Mouse (Mus musculus): Measurements from ENCODE around the gene Cacnb2. TPM values are rescaled to one million over a fixed set of nuclear protein-coding genes. Genes with fewer than 3 reads are reported as not detected.

Cacnb2 gene
- total RNA-seq, 2 experiments from 2014 or later: 0.26 to 0.32 TPM

GRCm38 (mm10) chr2:14873116-14873515 lies 270.2 kb downstream of the Cacnb2 start:
- no peak for DNase-seq

DNA sequence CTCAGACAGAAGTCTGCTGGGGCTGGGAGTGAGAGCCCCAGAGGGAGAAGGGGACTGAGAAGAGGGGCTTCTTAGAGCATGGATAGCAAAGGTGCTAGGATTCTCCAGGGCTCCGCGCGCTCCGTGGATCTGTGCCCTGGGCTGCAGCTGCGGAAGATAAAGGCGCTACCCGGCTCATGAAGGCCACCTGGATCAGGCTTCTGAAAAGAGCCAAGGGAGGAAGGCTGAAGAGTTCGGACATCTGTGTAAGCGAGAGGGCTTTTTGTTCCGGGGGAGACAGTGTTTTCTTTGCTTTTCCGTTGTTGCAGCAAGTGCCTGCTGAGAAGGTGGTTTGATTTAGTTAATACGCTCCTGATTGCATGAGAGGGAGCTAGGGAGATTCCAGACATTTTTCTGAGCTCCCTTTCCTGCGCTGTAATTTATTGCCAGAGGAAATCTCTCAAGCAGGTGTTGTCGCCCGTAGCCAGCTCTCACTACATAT lies 270.9 kb downstream of the Cacnb2 start:
- no peak for DNase-seq

DNA sequence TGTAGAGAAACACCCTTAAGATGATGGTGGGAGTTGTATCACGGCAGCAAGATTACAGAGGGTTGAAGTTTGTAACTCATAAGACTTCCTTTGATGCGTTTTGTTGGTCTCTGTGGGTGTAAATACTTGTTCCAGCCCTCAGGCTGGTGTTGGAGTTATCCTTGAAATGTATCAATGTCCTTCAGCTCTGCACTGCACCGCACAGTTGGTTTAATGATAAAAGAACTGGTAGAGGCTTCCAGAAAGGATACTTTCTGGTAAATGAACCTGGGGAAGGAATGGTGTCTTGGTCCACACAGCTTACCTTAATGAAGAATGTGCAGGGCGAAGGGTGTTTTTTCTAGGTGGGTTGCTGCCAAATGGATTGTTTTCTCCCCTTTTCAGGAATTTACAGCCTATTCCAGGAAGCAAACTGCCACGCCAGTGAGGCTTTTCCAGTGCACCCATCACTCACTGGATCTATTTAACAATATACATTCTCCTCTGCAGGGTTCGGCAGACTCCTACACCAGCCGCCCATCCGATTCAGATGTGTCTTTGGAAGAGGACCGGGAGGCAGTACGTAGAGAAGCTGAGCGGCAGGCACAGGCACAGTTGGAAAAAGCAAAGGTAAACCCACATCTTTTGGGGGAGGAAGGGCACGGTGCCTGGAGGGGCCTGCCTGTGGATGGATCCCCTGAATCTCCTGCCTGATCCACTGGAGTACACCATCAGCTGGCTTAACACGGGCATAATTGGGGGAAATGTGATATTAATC lies 271.6 kb downstream of the Cacnb2 start:
- DNase-seq: no peak

- DNase-seq: no peak
Measured at GRCm38 (mm10) chr2:14875121-14875520, 272.2 kb downstream of the Cacnb2 start.

DNA sequence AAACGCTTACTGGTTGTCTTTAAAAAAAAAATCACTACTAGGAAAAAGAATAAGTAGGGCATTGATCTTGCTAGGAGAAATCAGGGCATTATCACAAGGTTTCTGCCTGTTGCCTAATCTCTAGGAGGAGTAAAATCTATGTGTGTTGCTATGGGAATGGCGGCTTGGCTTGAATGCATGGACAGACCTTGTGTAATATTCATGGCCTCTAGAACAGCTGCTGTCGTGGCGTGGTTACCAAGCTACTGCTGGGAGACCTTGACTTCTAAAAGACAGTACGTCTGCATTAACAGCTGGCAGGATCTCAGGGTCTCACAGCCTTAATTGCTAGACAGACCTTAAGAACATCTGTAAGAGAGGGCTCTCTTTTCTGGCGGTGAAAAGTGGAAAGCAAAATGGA lies 272.7 kb downstream of the Cacnb2 start:
- no peak for DNase-seq

DNA sequence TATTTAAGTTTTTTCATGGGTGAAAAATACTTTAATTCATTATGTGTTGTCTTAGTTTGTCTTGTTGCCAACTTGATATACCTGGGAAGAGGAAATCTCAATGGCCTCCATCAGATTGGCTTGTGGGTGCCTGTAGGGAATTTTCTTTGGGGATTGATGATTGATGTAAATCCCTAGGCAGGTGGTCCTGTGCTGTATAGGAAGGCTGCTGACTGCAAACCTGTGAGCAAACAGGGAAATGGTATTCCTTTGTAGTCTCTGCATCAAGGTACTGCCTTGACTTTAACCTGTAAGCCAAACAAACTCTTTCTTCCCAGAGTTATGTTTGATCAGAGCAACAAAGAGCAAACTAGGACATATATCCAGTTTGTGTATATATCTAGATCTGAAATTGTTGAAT lies 276.1 kb downstream of the Cacnb2 start:
- DNase-seq: no peak

DNA sequence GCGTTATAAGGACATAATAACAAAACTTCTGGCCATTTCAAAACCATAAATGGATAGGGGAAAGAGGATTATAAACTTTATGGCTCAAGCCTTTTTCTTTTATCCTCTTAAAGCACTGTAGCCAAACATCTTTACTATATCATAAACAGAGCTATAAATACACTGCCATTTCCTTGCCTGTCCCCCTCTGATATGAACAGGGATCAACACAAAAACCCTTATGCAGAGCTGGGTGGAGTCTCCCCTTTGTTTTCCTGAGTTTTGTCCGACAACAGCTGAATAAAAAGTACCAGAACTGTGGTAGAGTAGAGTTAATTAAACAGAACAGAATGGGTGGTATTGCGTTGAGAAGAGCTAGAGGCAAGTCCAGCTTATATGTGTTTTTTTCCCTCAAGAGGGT lies 280.6 kb downstream of the Cacnb2 start:
- no peak for DNase-seq

- no peak for DNase-seq
Measured at GRCm38 (mm10) chr2:14888406-14889195, 285.7 kb downstream of the Cacnb2 start.

DNA sequence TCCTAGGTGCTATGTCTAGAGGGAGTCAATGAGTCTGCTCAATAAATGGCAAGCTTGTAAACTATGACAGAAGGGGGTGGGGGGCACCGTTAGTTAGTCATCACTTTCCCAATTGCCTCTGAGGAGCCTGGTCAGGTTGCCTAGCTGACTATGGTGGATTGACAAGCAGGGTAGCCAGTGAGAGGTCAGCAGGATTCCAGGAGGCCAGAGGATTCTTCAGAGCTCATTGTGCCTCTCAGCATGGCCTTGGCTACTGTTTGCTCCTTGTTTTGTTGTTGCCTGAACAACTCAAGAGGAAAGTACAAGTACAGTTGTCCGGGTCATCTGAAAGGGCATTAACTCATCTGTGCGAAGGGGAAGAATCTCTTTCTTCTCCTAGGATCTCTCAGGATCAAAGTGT lies 300.9 kb downstream of the Cacnb2 start:
- DNase-seq: no peak

- no peak for DNase-seq
Measured at GRCm38 (mm10) chr2:14904865-14905264, 302.0 kb downstream of the Cacnb2 start.

DNA sequence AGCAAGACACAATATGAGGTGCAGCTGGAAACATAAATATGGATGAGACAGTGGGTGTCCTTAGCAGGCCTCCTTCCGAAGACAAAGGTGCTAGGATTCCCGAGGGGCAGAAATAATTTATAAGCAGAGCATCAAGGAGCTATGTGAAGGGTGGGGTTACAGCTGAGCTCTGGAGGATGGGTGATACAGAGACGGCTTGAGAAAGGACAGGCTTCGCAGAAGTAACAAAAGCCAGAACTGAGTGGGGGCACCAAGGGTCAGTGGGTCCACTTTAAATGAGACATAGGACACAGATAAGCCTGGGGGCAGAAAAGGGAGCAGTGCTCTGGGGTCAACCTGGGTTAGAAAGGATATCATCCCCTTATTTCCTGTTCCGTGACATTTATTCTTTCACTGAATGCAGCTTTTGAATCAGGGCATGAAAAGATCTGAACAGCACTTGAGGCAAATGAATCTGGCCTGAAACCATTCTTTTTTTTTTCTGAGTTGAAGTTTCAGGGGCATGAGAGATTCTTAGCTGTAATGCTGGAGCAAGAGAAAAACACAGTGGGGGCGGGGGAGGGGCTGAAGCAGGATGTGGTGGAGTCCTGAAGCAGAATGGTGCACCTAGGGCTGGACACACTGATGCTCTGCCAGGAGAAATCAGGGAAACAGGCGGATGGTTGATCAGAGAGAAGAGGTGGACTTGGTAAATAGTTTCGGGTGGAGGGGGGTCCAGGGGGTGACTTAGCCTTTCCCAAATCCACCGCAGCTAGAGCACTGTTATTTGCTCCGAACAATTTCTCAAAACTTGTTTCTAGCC lies 304.4 kb downstream of the Cacnb2 start:
- DNase-seq: no peak

DNA sequence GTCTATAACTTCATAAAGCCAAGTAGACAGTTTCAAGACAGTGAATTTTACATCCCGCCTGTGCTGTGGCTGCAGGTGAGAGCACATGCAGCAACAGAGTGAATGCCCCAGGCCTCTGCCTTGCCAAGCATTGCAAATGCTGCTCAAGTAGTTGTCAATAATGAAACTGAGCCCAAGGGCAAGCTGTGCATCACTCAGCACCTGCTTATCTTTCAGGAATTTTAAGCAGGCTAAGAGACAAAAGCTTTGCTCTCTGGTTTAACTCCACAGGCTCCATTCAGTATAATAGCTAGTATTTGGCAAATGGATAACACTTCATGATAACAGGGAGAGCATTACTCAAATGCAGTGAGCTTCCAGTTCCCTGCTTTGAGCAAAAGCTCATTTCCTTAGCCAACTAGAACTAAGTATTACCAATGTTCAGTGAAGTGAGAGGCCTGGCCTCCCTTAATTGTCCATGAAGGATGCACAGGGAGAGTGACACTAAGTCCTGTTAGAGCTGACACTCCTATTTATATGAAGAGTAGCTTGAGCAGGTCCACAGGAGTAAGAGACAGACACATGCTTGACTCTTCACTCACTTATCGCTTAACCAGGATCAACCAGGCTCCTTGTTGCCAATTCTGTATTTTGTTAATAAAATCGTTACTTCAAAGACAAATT lies 314.8 kb downstream of the Cacnb2 start:
- no peak for DNase-seq

DNA sequence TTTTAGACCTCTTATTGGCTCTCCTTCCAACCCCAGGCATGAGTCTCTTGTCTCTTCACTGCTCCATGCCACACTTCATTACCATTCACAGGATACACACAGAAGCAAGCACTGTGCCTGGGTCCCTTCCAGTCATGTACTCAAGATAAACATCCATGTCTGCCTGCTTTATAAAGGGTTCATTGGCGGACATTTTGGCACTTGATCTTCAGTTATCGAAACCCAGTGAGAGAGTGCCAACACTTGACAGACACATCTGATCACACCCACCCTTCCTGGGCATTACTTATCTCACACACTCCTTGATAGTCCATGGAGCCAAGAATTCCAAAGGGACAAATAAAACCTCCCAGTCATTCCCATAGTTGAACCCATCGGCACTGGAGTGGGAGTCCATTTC lies 327.0 kb downstream of the Cacnb2 start:
- no peak for DNase-seq

GRCm38 (mm10) chr2:14931968-14932367 lies 329.1 kb downstream of the Cacnb2 start:
- no peak for DNase-seq

- DNase-seq: no peak
Measured at GRCm38 (mm10) chr2:14936492-14936891, 333.6 kb downstream of the Cacnb2 start.

GRCm38 (mm10) chr2:14942261-14942660 lies 339.4 kb downstream of the Cacnb2 start:
- DNase-seq: no peak

- DNase-seq: no peak
Measured at GRCm38 (mm10) chr2:14943691-14944357, 340.9 kb downstream of the Cacnb2 start.

DNA sequence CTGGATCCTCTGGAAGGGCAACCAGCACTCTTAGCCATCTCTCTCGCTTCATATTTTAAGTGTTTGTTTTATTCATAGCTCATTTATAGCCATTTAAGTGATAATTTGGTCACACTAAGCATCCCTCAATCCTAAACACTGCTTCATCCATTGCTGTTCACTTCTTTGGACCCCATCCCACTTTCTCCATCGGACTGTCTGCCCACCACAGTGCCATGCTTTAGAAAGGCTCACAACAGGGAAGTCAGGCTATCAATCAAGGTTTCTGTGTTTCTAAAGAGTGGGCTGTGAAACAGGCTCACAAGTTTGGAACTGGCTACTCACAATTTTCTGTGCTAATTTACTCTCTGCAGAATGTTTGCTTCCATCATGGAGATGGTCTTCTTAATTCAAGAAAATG lies 350.2 kb downstream of the Cacnb2 start:
- DNase-seq: no peak

DNA sequence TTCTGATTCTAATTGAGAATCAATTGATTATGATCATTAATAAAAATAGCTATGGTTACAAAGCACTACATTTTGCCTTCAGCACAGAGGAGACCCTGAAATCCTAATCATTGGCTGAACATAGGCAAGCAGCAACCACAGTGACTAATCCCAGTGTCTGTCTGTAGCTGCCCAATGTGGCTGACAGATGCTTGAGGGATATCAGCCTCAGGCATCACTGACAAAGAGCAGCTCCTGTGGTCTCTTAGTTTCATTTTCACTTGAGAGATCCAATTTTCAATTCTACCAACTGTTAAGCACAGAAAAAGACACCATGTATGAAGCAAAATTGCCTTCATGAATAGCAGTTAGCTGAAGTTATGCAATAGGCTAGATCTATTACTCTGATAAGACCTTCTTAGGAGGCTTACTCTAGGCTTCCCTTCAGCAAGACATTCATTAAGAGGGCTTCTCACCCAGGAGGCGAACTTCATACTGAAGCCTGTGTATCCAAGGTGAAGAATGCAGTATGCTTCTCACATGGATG lies 358.1 kb downstream of the Cacnb2 start:
- DNase-seq: no peak

DNA sequence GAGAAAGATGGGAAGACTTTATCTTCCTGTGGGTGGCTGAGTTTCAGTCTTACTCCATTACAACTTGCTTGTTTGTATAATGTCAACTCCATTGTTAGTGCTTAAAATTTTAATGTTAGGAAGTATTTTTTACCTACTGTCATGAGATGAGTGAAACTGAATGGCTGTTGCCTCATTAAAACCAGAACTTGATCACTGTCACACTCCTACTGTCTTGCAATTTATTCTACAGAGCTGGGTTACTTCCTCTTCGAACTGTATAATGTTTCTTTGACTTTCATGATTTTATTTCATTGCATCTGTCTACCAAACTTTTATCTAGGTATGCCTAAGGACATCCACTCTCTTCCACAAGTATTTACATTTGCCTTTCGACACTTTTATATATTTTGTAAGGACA lies 358.6 kb downstream of the Cacnb2 start:
- DNase-seq: no peak

DNA sequence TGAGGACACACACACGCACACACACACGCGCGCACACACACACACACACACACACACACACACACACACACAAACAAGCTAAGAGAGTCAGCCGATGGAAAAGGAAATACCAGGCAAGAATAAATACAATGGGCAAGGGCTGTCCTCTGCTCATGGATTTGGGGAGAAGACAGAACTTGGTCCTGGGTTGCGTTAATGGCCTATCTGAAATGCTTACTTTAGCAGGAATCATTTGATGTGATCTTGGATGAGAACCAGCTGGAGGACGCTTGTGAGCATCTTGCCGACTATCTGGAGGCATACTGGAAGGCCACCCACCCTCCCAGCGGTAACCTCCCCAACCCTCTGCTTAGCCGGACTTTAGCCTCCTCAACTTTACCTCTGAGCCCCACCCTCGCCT lies 381.1 kb downstream of the Cacnb2 start:
- DNase-seq: no peak
